Mouse (Mus musculus): ENCODE results near the gene Dhx30. TPM values are rescaled to one million over a fixed set of nuclear protein-coding genes. Genes with fewer than 3 reads are reported as not detected.
A peak's percentile ranks its signal among the peaks of the same experiment; 100 is the strongest.
"Not testable (repeated sequence)": the region's sequence is repeated elsewhere in the genome, so short reads cannot be mapped to it uniquely, and the experiment has no call there.

Gene Dhx30
- polyA plus RNA-seq (2011; ENCODE audit: insufficient read length, low read depth, missing spikeins) = 63.2 and 65.1 TPM in 2 replicates

DNA sequence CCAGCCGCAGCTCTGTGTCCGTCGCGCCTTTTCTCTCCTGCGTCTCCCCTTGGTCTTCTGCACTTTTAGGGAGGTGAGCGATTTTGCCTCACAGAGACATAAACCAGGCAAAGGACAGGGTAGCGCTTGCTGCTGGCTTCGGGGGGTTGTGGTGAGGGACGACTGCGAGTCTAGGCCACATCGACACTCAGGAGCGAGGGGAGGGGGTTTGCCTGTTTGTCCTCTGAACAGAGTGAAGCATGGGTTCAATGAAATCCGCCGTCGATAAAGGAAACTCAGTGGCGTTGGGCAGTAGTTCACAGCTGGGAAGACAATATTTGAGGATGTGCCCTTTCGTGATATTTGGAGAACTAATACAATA, at the start of gene Dhx30:
Gene Dhx30 (minus strand): TSS at position 52 of the 361 bp plus-strand sequence.
- Histone ChIP-seq H3K4me1 (ENCODE audit: control insufficient read depth, insufficient read depth, low read length) (peaks cover 3% of the 10 kb centered on the region; the same call in 1 of the 2 replicates), H3K4me3 (ENCODE audit: insufficient read depth, low read length) (peak within 1 kb of the TSS; percentile 81), H3K27ac (ENCODE audit: insufficient read depth, low read length) (peak within 1 kb of the TSS; percentile 97)
- TF ChIP-seq POLR2A (IDR thresholded peaks at IDR 0.05; ENCODE audit: low read depth, low read length) (0 out of 2 replicates have a peak, but pooled peaks have one; percentile 9), CTCF (IDR thresholded peaks at IDR 0.05; ENCODE audit: borderline replicate concordance, insufficient read depth, low read length) (no peak)

GRCm38 (mm10) chr9:110163071-110163470, 45.4 kb upstream of the Dhx30 start:
- H3K27ac ChIP-seq (ENCODE audit: insufficient read depth, low read length) = no peak overlapping the region
- no peak overlapping the region for H3K4me3 ChIP-seq (ENCODE audit: insufficient read depth, low read length)
- TF ChIP-seq POLR2A (IDR thresholded peaks at IDR 0.05; ENCODE audit: low read depth, low read length) = no peak
- TF ChIP-seq CTCF (IDR thresholded peaks at IDR 0.05; ENCODE audit: borderline replicate concordance, insufficient read depth, low read length) = no peak
- 0 out of 2 replicates have a peak, but pooled peaks cover 7% of the 10 kb centered on the region for H3K4me1 ChIP-seq (ENCODE audit: control insufficient read depth, insufficient read depth, low read length)

DNA sequence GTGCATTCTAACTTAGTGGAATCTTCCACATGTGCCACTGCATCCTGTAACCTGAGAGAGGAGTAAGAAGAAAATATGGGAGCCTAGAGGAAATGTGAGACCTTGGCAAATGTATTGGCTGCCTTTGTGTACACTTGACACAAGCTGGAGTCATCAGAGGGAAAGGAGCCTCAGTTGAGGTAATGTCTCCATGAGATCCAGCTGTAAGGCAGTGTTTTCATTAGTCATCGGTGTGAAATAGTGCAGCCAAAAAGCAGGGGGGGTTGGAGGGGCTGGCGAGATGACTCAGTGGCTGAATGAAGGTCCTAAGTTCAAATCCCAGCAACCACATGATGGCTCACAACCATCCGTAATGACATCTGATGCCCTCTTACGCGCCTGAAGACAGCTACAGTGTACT, 44.8 kb upstream of the Dhx30 start:
- Histone ChIP-seq H3K4me1 (ENCODE audit: control insufficient read depth, insufficient read depth, low read length) (0 out of 2 replicates have a peak, but pooled peaks cover 7% of the 10 kb centered on the region), H3K27ac (ENCODE audit: insufficient read depth, low read length) (no peak overlapping the region), H3K4me3 (ENCODE audit: insufficient read depth, low read length) (no peak overlapping the region)
- TF ChIP-seq POLR2A (IDR thresholded peaks at IDR 0.05; ENCODE audit: low read depth, low read length) (no peak), CTCF (IDR thresholded peaks at IDR 0.05; ENCODE audit: borderline replicate concordance, insufficient read depth, low read length) (no peak)

- H3K4me3 ChIP-seq (ENCODE audit: insufficient read depth, low read length); H3K4me1 ChIP-seq (ENCODE audit: control insufficient read depth, insufficient read depth, low read length); H3K27ac ChIP-seq (ENCODE audit: insufficient read depth, low read length): not testable (repeated sequence)
Measured at GRCm38 (mm10) chr9:110160486-110160885, 42.9 kb upstream of the Dhx30 start.

GRCm38 (mm10) chr9:110159036-110159435, 41.4 kb upstream of the Dhx30 start:
- Histone ChIP-seq H3K4me3 (ENCODE audit: insufficient read depth, low read length) (no peak overlapping the region), H3K4me1 (ENCODE audit: control insufficient read depth, insufficient read depth, low read length) (0 out of 2 replicates have a peak, but pooled peaks cover 7% of the 10 kb centered on the region), H3K27ac (ENCODE audit: insufficient read depth, low read length) (no peak overlapping the region)
- TF ChIP-seq CTCF (IDR thresholded peaks at IDR 0.05; ENCODE audit: borderline replicate concordance, insufficient read depth, low read length) = no peak
- TF ChIP-seq POLR2A (IDR thresholded peaks at IDR 0.05; ENCODE audit: low read depth, low read length) = no peak

DNA sequence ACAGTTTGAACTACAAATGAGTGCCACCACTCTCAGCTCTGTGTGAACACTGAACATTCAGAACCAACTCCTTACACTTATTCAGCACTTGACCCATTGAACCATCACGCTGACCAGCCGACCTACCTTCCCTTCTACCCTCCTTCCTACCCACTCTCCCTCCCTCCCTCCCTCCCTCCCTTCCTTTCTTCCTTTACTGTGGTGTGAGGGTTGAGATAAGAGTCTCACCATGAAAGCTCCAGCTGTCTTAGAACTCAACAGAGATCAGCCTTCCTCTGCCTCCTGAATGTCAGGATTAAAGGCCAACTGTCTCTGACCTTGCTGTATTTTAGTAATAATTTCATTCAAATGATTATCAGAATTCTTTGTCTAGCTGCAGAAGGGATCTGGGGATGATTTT, 31.0 kb upstream of the Dhx30 start:
- H3K4me3 ChIP-seq (ENCODE audit: insufficient read depth, low read length) = no peak overlapping the region
- no peak overlapping the region for H3K27ac ChIP-seq (ENCODE audit: insufficient read depth, low read length)
- H3K4me1 ChIP-seq (ENCODE audit: control insufficient read depth, insufficient read depth, low read length) = no peaks in the 10 kb centered on the region
- no peak for TF ChIP-seq POLR2A (IDR thresholded peaks at IDR 0.05; ENCODE audit: low read depth, low read length)
- TF ChIP-seq CTCF (IDR thresholded peaks at IDR 0.05; ENCODE audit: borderline replicate concordance, insufficient read depth, low read length) = no peak

GRCm38 (mm10) chr9:110142097-110142496, 24.5 kb upstream of the Dhx30 start:
- Histone ChIP-seq H3K4me1 (ENCODE audit: control insufficient read depth, insufficient read depth, low read length) (no peaks in the 10 kb centered on the region), H3K4me3 (ENCODE audit: insufficient read depth, low read length) (no peak overlapping the region), H3K27ac (ENCODE audit: insufficient read depth, low read length) (no peak overlapping the region)
- no peak for TF ChIP-seq POLR2A (IDR thresholded peaks at IDR 0.05; ENCODE audit: low read depth, low read length)
- no peak for TF ChIP-seq CTCF (IDR thresholded peaks at IDR 0.05; ENCODE audit: borderline replicate concordance, insufficient read depth, low read length)

DNA sequence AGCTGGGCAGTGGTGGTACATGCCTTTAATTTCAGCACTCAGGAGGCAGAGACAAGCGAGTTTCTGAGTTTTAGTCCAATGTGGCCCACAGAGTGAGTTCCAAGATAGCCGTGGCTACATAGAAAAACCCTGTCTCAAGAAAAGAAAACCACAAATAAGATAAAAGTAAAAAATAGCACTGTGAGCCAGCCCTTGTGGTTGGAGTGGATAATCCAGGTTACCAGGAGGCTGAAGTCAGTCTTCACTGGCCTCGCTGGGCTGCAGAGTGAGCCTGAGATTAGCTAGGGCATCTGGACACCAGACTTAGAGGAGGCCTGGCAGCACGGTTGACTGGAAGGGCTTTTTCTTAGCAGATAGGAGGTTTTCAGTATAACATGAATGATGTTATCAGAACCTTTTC, 21.5 kb upstream of the Dhx30 start:
- Histone ChIP-seq H3K4me3 (ENCODE audit: insufficient read depth, low read length) (no peak overlapping the region), H3K27ac (ENCODE audit: insufficient read depth, low read length) (no peak overlapping the region), H3K4me1 (ENCODE audit: control insufficient read depth, insufficient read depth, low read length) (no peaks in the 10 kb centered on the region; the same call in 1 of the 2 replicates)
- TF ChIP-seq POLR2A (IDR thresholded peaks at IDR 0.05; ENCODE audit: low read depth, low read length) (no peak), CTCF (IDR thresholded peaks at IDR 0.05; ENCODE audit: borderline replicate concordance, insufficient read depth, low read length) (no peak)

DNA sequence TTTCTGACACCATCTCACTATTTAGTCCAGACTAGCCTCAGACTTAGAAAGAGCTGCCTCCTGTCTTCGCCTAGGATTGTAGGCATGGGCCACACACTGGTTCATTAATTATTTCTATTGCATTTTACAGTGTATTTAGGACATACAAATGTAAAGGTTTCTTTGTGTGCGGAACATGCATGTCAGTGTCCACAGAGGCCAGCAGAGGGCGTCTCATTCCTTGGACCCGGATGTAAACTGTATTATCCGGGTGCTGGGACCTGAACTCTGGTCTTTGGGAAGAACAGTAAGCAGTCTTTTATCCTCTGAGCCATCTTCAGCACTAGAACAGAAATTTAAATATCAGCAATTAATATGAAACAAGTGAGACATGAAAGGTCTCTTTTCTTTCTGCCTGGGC, 16.5 kb upstream of the Dhx30 start:
- Histone ChIP-seq H3K4me1 (ENCODE audit: control insufficient read depth, insufficient read depth, low read length) (peaks cover 4% of the 10 kb centered on the region; the same call in 1 of the 2 replicates), H3K27ac (ENCODE audit: insufficient read depth, low read length) (no peak overlapping the region), H3K4me3 (ENCODE audit: insufficient read depth, low read length) (0 out of 2 replicates have a peak overlapping the region, but pooled peaks have one; percentile 7)
- TF ChIP-seq CTCF (IDR thresholded peaks at IDR 0.05; ENCODE audit: borderline replicate concordance, insufficient read depth, low read length) = no peak
- no peak for TF ChIP-seq POLR2A (IDR thresholded peaks at IDR 0.05; ENCODE audit: low read depth, low read length)

DNA sequence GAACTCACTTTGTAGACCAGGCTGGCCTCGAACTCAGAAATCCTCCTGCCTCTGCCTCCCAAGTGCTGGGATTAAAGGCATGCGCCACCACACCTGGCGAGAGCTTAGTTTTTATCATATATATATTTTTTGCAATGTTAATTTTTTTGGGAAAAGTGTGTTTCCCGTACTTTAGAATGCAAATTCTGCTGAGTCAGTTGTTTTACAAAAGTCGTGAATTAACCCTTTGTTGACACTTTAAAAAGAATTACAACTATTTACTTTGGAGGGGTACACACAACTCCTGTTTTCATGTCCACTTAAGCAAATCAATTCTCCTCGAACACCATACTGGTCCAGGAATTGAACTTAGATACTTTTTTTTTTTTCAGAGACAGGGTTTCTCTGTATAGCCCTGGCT, 15.3 kb upstream of the Dhx30 start:
- Histone ChIP-seq H3K27ac (ENCODE audit: insufficient read depth, low read length) (no peak overlapping the region), H3K4me3 (ENCODE audit: insufficient read depth, low read length) (peak overlapping the region; percentile 92)

More for the DNA sequence above, 15.3 kb upstream of the Dhx30 start:
- no peak for TF ChIP-seq CTCF (IDR thresholded peaks at IDR 0.05; ENCODE audit: borderline replicate concordance, insufficient read depth, low read length)
- no peak for TF ChIP-seq POLR2A (IDR thresholded peaks at IDR 0.05; ENCODE audit: low read depth, low read length)
- H3K4me1 ChIP-seq (ENCODE audit: control insufficient read depth, insufficient read depth, low read length) = peaks cover 4% of the 10 kb centered on the region; the same call in 1 of the 2 replicates
